Mouse (Mus musculus): ENCODE measurements around the gene Hdac9. TPM values are rescaled to one million over a fixed set of nuclear protein-coding genes. Genes with fewer than 3 reads are reported as not detected.

Gene Hdac9
- polyA plus RNA-seq, 1 experiment from 2014 or later: 9.8 TPM

GRCm38 (mm10) chr12:34497702-34498101 is 419.2 kb downstream of the Hdac9 start:
- ATAC-seq (ENCODE audit: low read depth) (no peak), DNase-seq (ENCODE audit: low spot score) (no peak)
- WGBS: 80% methylated on average over 3 of the region's 3 CpGs
- Histone ChIP-seq H3K27ac (replicated peaks; ENCODE audit: low read depth, low read length) (no peak overlapping the region), H3K9me3 (ENCODE audit: control insufficient read depth, low read length) (no peaks in the 10 kb centered on the region), H3K4me1 (ENCODE audit: control insufficient read depth, insufficient read depth, low read length) (peaks cover 4% of the 10 kb centered on the region; the same call in 1 of the 2 replicates), H3K9ac (ENCODE audit: low read depth, low read length) (no peak overlapping the region), H3K4me3 (ENCODE audit: low read depth, low read length) (no peak overlapping the region), H3K27me3 (replicated peaks; ENCODE audit: control insufficient read depth, insufficient read depth, low read length) (no peaks in the 10 kb centered on the region), H3K36me3 (ENCODE audit: control insufficient read depth, insufficient read depth, low read length) (no peaks in the 10 kb centered on the region), H3K4me2 (ENCODE audit: low read depth, low read length) (no peak overlapping the region)

GRCm38 (mm10) chr12:34495940-34496339 is 421.0 kb downstream of the Hdac9 start:
- 36% methylated on average over 3 of the region's 3 CpGs for WGBS
- no peaks in the 10 kb centered on the region for H3K27me3 ChIP-seq (replicated peaks; ENCODE audit: control insufficient read depth, insufficient read depth, low read length)
- no peak overlapping the region for H3K27ac ChIP-seq (replicated peaks; ENCODE audit: low read depth, low read length)
- DNase-seq (ENCODE audit: low spot score): no peak
- 0 out of 2 replicates have a peak overlapping the region, but pooled peaks have one; percentile 8 for H3K4me2 ChIP-seq (ENCODE audit: low read depth, low read length)
- H3K9ac ChIP-seq (ENCODE audit: low read depth, low read length): no peak overlapping the region
- H3K4me3 ChIP-seq (ENCODE audit: low read depth, low read length): peak overlapping the region; percentile 8; the same call in 1 of the 2 replicates
- peaks cover 4% of the 10 kb centered on the region; the same call in 1 of the 2 replicates for H3K4me1 ChIP-seq (ENCODE audit: control insufficient read depth, insufficient read depth, low read length)
- no peaks in the 10 kb centered on the region for H3K36me3 ChIP-seq (ENCODE audit: control insufficient read depth, insufficient read depth, low read length)
- ATAC-seq (ENCODE audit: low read depth): no peak
- H3K9me3 ChIP-seq (ENCODE audit: control insufficient read depth, low read length): no peaks in the 10 kb centered on the region

GRCm38 (mm10) chr12:34489629-34490028 is 427.3 kb downstream of the Hdac9 start:
- Histone ChIP-seq H3K4me2 (ENCODE audit: low read depth, low read length) (no peak overlapping the region), H3K9me3 (ENCODE audit: control insufficient read depth, low read length) (no peaks in the 10 kb centered on the region), H3K27me3 (replicated peaks; ENCODE audit: control insufficient read depth, insufficient read depth, low read length) (no peaks in the 10 kb centered on the region), H3K4me1 (ENCODE audit: control insufficient read depth, insufficient read depth, low read length) (no peaks in the 10 kb centered on the region), H3K9ac (ENCODE audit: low read depth, low read length) (no peak overlapping the region), H3K27ac (replicated peaks; ENCODE audit: low read depth, low read length) (no peak overlapping the region), H3K4me3 (ENCODE audit: low read depth, low read length) (no peak overlapping the region), H3K36me3 (ENCODE audit: control insufficient read depth, insufficient read depth, low read length) (no peaks in the 10 kb centered on the region)
- no peak for DNase-seq (ENCODE audit: low spot score)
- no peak for ATAC-seq (ENCODE audit: low read depth)

- DNase-seq (ENCODE audit: low spot score) (no peak), ATAC-seq (ENCODE audit: low read depth) (no peak)
- no peak overlapping the region for H3K27ac ChIP-seq (replicated peaks; ENCODE audit: low read depth, low read length)
Observed at GRCm38 (mm10) chr12:34487666-34488065, 429.2 kb downstream of the Hdac9 start.

GRCm38 (mm10) chr12:34487021-34487420 is 429.9 kb downstream of the Hdac9 start:
- no peaks in the 10 kb centered on the region for H3K36me3 ChIP-seq (ENCODE audit: control insufficient read depth, insufficient read depth, low read length)
- H3K27me3 ChIP-seq (replicated peaks; ENCODE audit: control insufficient read depth, insufficient read depth, low read length): no peaks in the 10 kb centered on the region
- H3K9ac ChIP-seq (ENCODE audit: low read depth, low read length): no peak overlapping the region
- no peak overlapping the region for H3K4me2 ChIP-seq (ENCODE audit: low read depth, low read length)
- ATAC-seq (ENCODE audit: low read depth) (no peak), DNase-seq (ENCODE audit: low spot score) (peak; percentile 6)
- H3K4me1 ChIP-seq (ENCODE audit: control insufficient read depth, insufficient read depth, low read length): no peaks in the 10 kb centered on the region
- no peaks in the 10 kb centered on the region for H3K9me3 ChIP-seq (ENCODE audit: control insufficient read depth, low read length)
- 40% methylated on average over 3 of the region's 3 CpGs for WGBS
- H3K27ac ChIP-seq (replicated peaks; ENCODE audit: low read depth, low read length): no peak overlapping the region
- H3K4me3 ChIP-seq (ENCODE audit: low read depth, low read length): no peak overlapping the region

More at GRCm38 (mm10) chr12:34487666-34488065, 429.2 kb downstream of the Hdac9 start:
- no peak overlapping the region for H3K9ac ChIP-seq (ENCODE audit: low read depth, low read length)
- no peaks in the 10 kb centered on the region for H3K27me3 ChIP-seq (replicated peaks; ENCODE audit: control insufficient read depth, insufficient read depth, low read length)
- H3K4me1 ChIP-seq (ENCODE audit: control insufficient read depth, insufficient read depth, low read length): no peaks in the 10 kb centered on the region
- WGBS: 72% methylated on average over 1 of the region's 1 CpGs
- H3K9me3 ChIP-seq (ENCODE audit: control insufficient read depth, low read length): no peaks in the 10 kb centered on the region
- no peaks in the 10 kb centered on the region for H3K36me3 ChIP-seq (ENCODE audit: control insufficient read depth, insufficient read depth, low read length)
- H3K4me3 ChIP-seq (ENCODE audit: low read depth, low read length): no peak overlapping the region
- H3K4me2 ChIP-seq (ENCODE audit: low read depth, low read length): no peak overlapping the region

GRCm38 (mm10) chr12:34486016-34486415 is 430.9 kb downstream of the Hdac9 start:
- Histone ChIP-seq H3K9ac (ENCODE audit: low read depth, low read length) (no peak overlapping the region), H3K36me3 (ENCODE audit: control insufficient read depth, insufficient read depth, low read length) (no peaks in the 10 kb centered on the region), H3K27ac (replicated peaks; ENCODE audit: low read depth, low read length) (no peak overlapping the region), H3K4me2 (ENCODE audit: low read depth, low read length) (no peak overlapping the region), H3K4me3 (ENCODE audit: low read depth, low read length) (no peak overlapping the region), H3K9me3 (ENCODE audit: control insufficient read depth, low read length) (no peaks in the 10 kb centered on the region), H3K4me1 (ENCODE audit: control insufficient read depth, insufficient read depth, low read length) (no peaks in the 10 kb centered on the region), H3K27me3 (replicated peaks; ENCODE audit: control insufficient read depth, insufficient read depth, low read length) (no peaks in the 10 kb centered on the region)
- DNase-seq (ENCODE audit: low spot score): no peak
- no peak for ATAC-seq (ENCODE audit: low read depth)
- 71% methylated on average over 2 of the region's 2 CpGs for WGBS

- ATAC-seq (ENCODE audit: low read depth): no peak
- over 99% methylated on average over 5 of the region's 5 CpGs for WGBS
Observed at GRCm38 (mm10) chr12:34481702-34482101, 435.2 kb downstream of the Hdac9 start.

GRCm38 (mm10) chr12:34472949-34473651 is 443.8 kb downstream of the Hdac9 start:
- H3K9me3 ChIP-seq (ENCODE audit: control insufficient read depth, low read length): no peaks in the 10 kb centered on the region
- H3K4me3 ChIP-seq (ENCODE audit: low read depth, low read length): no peak overlapping the region
- WGBS: 68% methylated on average over 10 of the region's 10 CpGs
- DNase-seq (ENCODE audit: low spot score) (no peak), ATAC-seq (ENCODE audit: low read depth) (peak; percentile 12; the same call in 1 of the 2 replicates)
- H3K36me3 ChIP-seq (ENCODE audit: control insufficient read depth, insufficient read depth, low read length): no peaks in the 10 kb centered on the region
- no peaks in the 10 kb centered on the region for H3K27me3 ChIP-seq (replicated peaks; ENCODE audit: control insufficient read depth, insufficient read depth, low read length)
- H3K4me1 ChIP-seq (ENCODE audit: control insufficient read depth, insufficient read depth, low read length): no peaks in the 10 kb centered on the region
- H3K9ac ChIP-seq (ENCODE audit: low read depth, low read length): no peak overlapping the region
- H3K4me2 ChIP-seq (ENCODE audit: low read depth, low read length): 0 out of 2 replicates have a peak overlapping the region, but pooled peaks have one; percentile 20
- H3K27ac ChIP-seq (replicated peaks; ENCODE audit: low read depth, low read length): no peak overlapping the region; the same call in 1 of the 2 replicates

More at GRCm38 (mm10) chr12:34481702-34482101, 435.2 kb downstream of the Hdac9 start:
- Histone ChIP-seq H3K4me3 (ENCODE audit: low read depth, low read length) (no peak overlapping the region), H3K4me1 (ENCODE audit: control insufficient read depth, insufficient read depth, low read length) (no peaks in the 10 kb centered on the region), H3K27ac (replicated peaks; ENCODE audit: low read depth, low read length) (no peak overlapping the region), H3K4me2 (ENCODE audit: low read depth, low read length) (no peak overlapping the region), H3K9ac (ENCODE audit: low read depth, low read length) (no peak overlapping the region), H3K27me3 (replicated peaks; ENCODE audit: control insufficient read depth, insufficient read depth, low read length) (no peaks in the 10 kb centered on the region), H3K9me3 (ENCODE audit: control insufficient read depth, low read length) (no peaks in the 10 kb centered on the region), H3K36me3 (ENCODE audit: control insufficient read depth, insufficient read depth, low read length) (no peaks in the 10 kb centered on the region)
- no peak for DNase-seq (ENCODE audit: low spot score)

GRCm38 (mm10) chr12:34472542-34472941 is 444.4 kb downstream of the Hdac9 start:
- no peak overlapping the region for H3K9ac ChIP-seq (ENCODE audit: low read depth, low read length)
- H3K27me3 ChIP-seq (replicated peaks; ENCODE audit: control insufficient read depth, insufficient read depth, low read length): no peaks in the 10 kb centered on the region
- H3K36me3 ChIP-seq (ENCODE audit: control insufficient read depth, insufficient read depth, low read length): no peaks in the 10 kb centered on the region
- no peaks in the 10 kb centered on the region for H3K9me3 ChIP-seq (ENCODE audit: control insufficient read depth, low read length)
- H3K27ac ChIP-seq (replicated peaks; ENCODE audit: low read depth, low read length): no peak overlapping the region
- H3K4me1 ChIP-seq (ENCODE audit: control insufficient read depth, insufficient read depth, low read length): no peaks in the 10 kb centered on the region
- H3K4me3 ChIP-seq (ENCODE audit: low read depth, low read length): no peak overlapping the region
- WGBS: 30% methylated on average over 4 of the region's 4 CpGs
- H3K4me2 ChIP-seq (ENCODE audit: low read depth, low read length): no peak overlapping the region
- peak; percentile 30 for DNase-seq (ENCODE audit: low spot score)
- no peak; the same call in 1 of the 2 replicates for ATAC-seq (ENCODE audit: low read depth)

All from embryonic facial prominence, embryonic 14.5 days (tissue).